Mouse (Mus musculus) kidney, adult 2 months (tissue): ENCODE measurements around the gene Setd6. TPM values are rescaled to one million over a fixed set of nuclear protein-coding genes. Genes with fewer than 3 reads are reported as not detected.

ENCODE experiments used
- DNase-seq: peaks from one replicate; pipeline ENCODE4 v3.0.0; 2021
- H3K27ac ChIP-seq: fragments of 200-500 bp; 2 replicates; pipeline ENCODE4 v1.5.1; 2012; ENCODE audit warnings: low read depth, low read length, control low read depth, inconsistent platforms; ENCODE audit not compliant: insufficient read depth
- H3K27me3 ChIP-seq: fragments of 200-500 bp; replicated peaks from 2 replicates; pipeline ENCODE4 v1.6.1; 2012; ENCODE audit warnings: mild to moderate bottlenecking, moderate library complexity, low read length, inconsistent platforms; ENCODE audit not compliant: control insufficient read depth, insufficient read depth
- H3K36me3 ChIP-seq: fragments of 200-500 bp; 2 replicates; pipeline ENCODE4 v1.6.1; 2012; ENCODE audit warnings: mild to moderate bottlenecking, moderate library complexity, low read length, inconsistent platforms; ENCODE audit not compliant: control insufficient read depth, insufficient read depth
- H3K4me1 ChIP-seq: fragments of 200-500 bp; 2 replicates; pipeline ENCODE4 v1.6.1; 2011; ENCODE audit warnings: low read length; ENCODE audit not compliant: control insufficient read depth, insufficient read depth
- H3K4me3 ChIP-seq: fragments of 200-500 bp; 2 replicates; pipeline ENCODE4 v1.5.1; 2011; ENCODE audit warnings: mild to moderate bottlenecking, low read depth, low read length, control low read depth; ENCODE audit not compliant: insufficient read depth
- CTCF ChIP-seq: fragments of 200-500 bp; conservative IDR thresholded peaks from 2 replicates; pipeline ENCODE4 v1.5.1; 2011; ENCODE audit warnings: low read depth, mild to moderate bottlenecking, control low read depth, low read length, moderate library complexity, mixed read lengths; ENCODE audit not compliant: insufficient read depth, insufficient read length
- POLR2A ChIP-seq: fragments of 200-500 bp; IDR thresholded peaks from one replicate; pipeline ENCODE4 v1.6.1; 2011; ENCODE audit warnings: low read depth, low read length, control low read depth
- WGBS: fragments of 180-500 bp; shearing (Covaris S2); methylation state at CpG from one replicate; pipeline ENCODE4 v1.1.7; 2018; 5-methylcytosine and 5-hydroxymethylcytosine counted together
- polyA plus RNA-seq: library from polyadenylated mRNA; depleted of rRNA; stranded (reverse); fragments of >200 nt; gene quantifications from 2 replicates; pipeline ENCODE4 v1.2.3, GENCODE M21; 2012

Gene Setd6
- polyA plus RNA-seq, 1 experiment, result 11.4 TPM

DNA sequence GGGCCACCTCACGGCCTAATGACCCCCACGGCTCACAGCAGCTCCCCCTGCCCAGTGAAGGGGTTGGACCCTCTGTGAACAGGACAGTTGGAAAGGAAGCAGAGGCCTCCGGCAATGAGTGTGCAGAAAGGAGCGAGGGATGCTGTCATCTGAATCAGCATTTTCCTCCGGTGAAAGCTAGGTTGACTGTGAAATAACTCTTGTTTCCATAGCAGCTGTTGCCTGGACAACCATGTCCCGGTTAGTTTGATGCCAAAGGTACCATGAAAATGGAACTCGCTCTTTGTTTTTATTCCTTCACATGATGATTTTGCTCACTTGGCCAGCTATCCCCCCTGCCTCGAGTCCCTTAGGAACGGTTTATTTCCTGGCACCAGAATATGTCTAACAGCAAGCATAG lies 15.4 kb upstream of the Setd6 start:
- no peaks in the 10 kb centered on the region for H3K4me1 ChIP-seq
- no peaks in the 10 kb centered on the region for H3K27me3 ChIP-seq
- no peak overlapping the region for H3K4me3 ChIP-seq
- H3K27ac ChIP-seq, result no peak overlapping the region
- DNase-seq, result no peak
- no peaks in the 10 kb centered on the region for H3K36me3 ChIP-seq
- WGBS, result 52% methylated on average over 9 of the region's 9 CpGs
- no peak for TF ChIP-seq POLR2A
- TF ChIP-seq CTCF, result no peak

DNA sequence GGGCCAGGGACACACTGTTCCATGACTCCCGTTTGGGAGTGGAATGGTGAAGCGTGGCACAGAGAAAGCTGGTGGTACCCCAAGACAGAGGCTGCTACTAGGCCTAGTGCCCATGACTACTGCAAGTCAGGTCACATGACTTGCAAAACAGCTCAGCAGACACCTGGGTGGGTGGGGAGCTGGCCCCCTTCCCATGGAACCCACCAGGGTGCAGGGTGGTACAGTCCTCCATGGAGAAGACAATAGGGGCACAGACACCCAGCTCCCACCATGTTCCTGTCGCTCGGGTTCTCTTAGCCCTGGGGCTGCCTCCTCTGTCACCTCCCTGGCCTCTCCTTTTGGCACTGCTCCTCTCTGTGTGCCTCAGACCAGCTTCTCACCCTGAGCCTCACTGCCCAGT lies 13.9 kb upstream of the Setd6 start:
- TF ChIP-seq CTCF (no peak), POLR2A (no peak)
- H3K27ac ChIP-seq, result no peak overlapping the region
- no peaks in the 10 kb centered on the region for H3K4me1 ChIP-seq
- H3K4me3 ChIP-seq, result no peak overlapping the region
- no peaks in the 10 kb centered on the region for H3K27me3 ChIP-seq
- no peak for DNase-seq
- H3K36me3 ChIP-seq, result no peaks in the 10 kb centered on the region
- 70% methylated on average over 4 of the region's 4 CpGs for WGBS

GRCm38 (mm10) chr8:95702480-95703446 lies 12.9 kb upstream of the Setd6 start:
- H3K27ac ChIP-seq, result no peak overlapping the region
- no peak for TF ChIP-seq CTCF
- TF ChIP-seq POLR2A, result no peak
- WGBS, result 3% methylated on average over 34 of the region's 34 CpGs
- H3K27me3 ChIP-seq, result no peaks in the 10 kb centered on the region
- H3K36me3 ChIP-seq, result no peaks in the 10 kb centered on the region
- peak; percentile 71 for DNase-seq
- H3K4me3 ChIP-seq, result peak overlapping the region; percentile 55
- no peaks in the 10 kb centered on the region for H3K4me1 ChIP-seq

DNA sequence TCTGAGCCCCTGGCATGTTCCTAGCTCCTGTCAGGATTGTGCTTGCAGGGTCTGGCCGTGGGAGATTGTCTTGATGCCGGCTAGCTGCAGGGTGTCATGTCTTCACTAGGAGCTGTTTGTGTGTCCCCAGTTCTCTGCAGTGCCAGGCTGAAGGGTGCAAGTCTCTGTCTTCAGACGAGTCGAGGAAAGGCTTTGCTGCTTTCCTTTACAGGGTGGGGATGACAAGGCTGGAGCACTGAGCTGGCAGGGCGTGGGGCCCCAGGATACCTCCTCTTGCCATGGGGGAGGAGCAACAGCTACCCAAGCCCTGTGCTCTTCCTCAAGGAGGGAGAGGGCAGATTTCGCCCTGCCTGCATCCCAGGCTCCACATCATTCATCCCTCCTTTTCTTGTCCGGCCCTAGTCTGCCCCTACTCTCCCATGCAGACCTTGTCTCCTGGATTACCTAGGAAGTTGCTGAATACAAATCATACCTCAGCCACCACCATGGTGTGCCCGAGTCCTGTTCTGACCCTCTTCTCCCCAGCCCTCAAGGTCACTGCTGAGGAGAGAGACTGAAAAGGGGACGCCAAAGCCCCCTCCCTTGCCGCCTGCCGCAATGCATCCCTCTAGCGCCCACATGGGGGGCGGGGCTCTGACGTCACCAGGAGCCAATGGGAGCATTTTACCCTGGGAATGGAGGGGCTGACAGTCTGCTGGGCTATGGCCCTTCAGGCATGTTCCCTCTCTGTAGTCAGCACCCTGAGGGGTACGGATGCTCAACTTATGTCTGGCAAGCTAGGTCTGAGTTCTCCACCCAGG lies 12.0 kb upstream of the Setd6 start:
- TF ChIP-seq POLR2A (no peak), CTCF (no peak)
- Histone ChIP-seq H3K27ac (no peak overlapping the region), H3K36me3 (no peaks in the 10 kb centered on the region), H3K27me3 (no peaks in the 10 kb centered on the region), H3K4me3 (peak overlapping the region; percentile 55), H3K4me1 (no peaks in the 10 kb centered on the region)
- no peak for DNase-seq
- WGBS, result 8% methylated on average over 15 of the region's 15 CpGs

DNA sequence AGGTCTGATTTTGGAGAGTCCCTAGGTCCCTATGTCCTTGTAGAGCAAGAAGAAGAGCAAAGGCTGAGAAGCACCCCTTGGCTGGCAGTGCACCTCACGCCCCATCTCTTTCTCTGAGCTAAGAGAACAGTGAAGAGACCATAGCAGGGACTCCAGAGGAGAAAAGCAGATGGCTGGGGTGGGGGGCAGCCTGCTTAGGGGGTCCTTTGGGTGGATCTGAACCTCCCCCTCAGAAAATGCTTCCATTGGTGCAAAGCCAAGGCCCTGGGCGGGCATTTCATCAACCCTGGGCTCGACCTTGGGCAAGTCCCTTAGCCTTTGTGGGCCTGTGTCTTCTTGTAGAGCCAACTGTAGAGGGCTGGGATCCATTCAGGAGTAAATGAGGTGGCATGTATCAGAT lies 11.1 kb upstream of the Setd6 start:
- Histone ChIP-seq H3K27ac (no peak overlapping the region), H3K36me3 (no peaks in the 10 kb centered on the region), H3K27me3 (no peaks in the 10 kb centered on the region), H3K4me1 (no peaks in the 10 kb centered on the region), H3K4me3 (no peak overlapping the region)
- 97% methylated on average over 3 of the region's 3 CpGs for WGBS
- no peak for DNase-seq
- no peak for TF ChIP-seq CTCF
- no peak for TF ChIP-seq POLR2A

GRCm38 (mm10) chr8:95709579-95709978 lies 6.1 kb upstream of the Setd6 start:
- no peaks in the 10 kb centered on the region for H3K27me3 ChIP-seq
- peak; percentile 75 for DNase-seq
- H3K36me3 ChIP-seq, result no peaks in the 10 kb centered on the region
- H3K27ac ChIP-seq, result no peak overlapping the region
- no peaks in the 10 kb centered on the region for H3K4me1 ChIP-seq
- no peak overlapping the region for H3K4me3 ChIP-seq
- WGBS, result 60% methylated on average over 7 of the region's 7 CpGs
- no peak for TF ChIP-seq CTCF
- TF ChIP-seq POLR2A, result no peak

DNA sequence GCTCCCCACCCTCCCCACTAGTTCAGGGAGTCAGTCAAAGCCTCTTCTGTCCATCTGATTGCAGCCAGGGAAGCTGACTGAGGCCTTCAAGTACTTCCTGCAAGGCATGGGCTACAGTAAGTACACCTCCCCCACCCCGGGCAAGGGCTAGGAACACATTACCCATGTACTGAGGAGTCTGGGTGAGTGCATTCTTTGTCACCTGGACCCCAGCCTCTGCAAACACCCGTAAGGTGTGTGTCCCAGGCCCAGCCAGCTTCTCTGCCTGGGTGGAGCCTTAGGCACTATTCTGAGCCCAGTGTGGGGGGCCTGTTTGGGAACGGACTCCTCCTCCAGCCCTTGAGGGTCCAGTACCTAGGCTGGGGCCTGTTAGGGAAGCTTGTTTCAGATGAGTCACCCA lies 4.7 kb upstream of the Setd6 start:
- no peak overlapping the region for H3K27ac ChIP-seq
- 81% methylated on average over 3 of the region's 3 CpGs for WGBS
- H3K36me3 ChIP-seq, result no peaks in the 10 kb centered on the region
- H3K27me3 ChIP-seq, result no peaks in the 10 kb centered on the region
- no peaks in the 10 kb centered on the region; the same call in 1 of the 2 replicates for H3K4me1 ChIP-seq
- TF ChIP-seq POLR2A (no peak), CTCF (no peak)
- no peak for DNase-seq
- no peak overlapping the region for H3K4me3 ChIP-seq
